Mouse (Mus musculus): ENCODE results near the gene Rfx4. TPM values are rescaled to one million over a fixed set of nuclear protein-coding genes. Genes with fewer than 3 reads are reported as not detected.

Gene Rfx4
- total RNA-seq, 2 experiments from 2014 or later: not detected

- ATAC-seq (replicated peaks; ENCODE audit: low FRiP score, low TSS enrichment, poor library complexity, severe bottlenecking): no peak
Measured at GRCm38 (mm10) chr10:84938094-84938820, 182.4 kb downstream of the Rfx4 start.

DNA sequence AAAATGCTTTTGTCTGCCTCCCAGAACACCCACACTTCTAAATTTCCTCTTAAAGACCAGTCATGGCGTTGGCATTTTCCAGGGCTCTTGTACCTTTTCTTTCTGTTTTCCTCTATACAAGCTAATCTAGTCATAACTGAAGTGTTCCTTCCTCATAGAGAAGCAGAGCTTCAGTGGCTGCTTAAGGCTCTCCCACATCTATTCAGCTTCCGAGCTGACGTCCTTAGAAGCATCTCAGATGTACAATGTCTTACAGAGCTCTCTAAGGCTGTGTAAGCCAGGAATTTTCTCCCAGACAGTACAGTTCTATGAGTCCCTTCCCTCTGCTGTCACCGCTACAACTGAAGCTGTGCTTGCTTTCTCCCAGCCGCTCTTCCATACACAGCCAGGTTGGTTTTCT lies 183.0 kb downstream of the Rfx4 start:
- ATAC-seq (replicated peaks; ENCODE audit: low FRiP score, low TSS enrichment, poor library complexity, severe bottlenecking): no peak

- ATAC-seq (replicated peaks; ENCODE audit: low FRiP score, low TSS enrichment, poor library complexity, severe bottlenecking): no peak
Measured at GRCm38 (mm10) chr10:84940356-84940755, 184.5 kb downstream of the Rfx4 start.

- no peak for ATAC-seq (replicated peaks; ENCODE audit: low FRiP score, low TSS enrichment, poor library complexity, severe bottlenecking)
Measured at GRCm38 (mm10) chr10:84945692-84946091, 189.8 kb downstream of the Rfx4 start.

GRCm38 (mm10) chr10:84948970-84949683 lies 193.3 kb downstream of the Rfx4 start:
- ATAC-seq (replicated peaks; ENCODE audit: low FRiP score, low TSS enrichment, poor library complexity, severe bottlenecking): no peak

DNA sequence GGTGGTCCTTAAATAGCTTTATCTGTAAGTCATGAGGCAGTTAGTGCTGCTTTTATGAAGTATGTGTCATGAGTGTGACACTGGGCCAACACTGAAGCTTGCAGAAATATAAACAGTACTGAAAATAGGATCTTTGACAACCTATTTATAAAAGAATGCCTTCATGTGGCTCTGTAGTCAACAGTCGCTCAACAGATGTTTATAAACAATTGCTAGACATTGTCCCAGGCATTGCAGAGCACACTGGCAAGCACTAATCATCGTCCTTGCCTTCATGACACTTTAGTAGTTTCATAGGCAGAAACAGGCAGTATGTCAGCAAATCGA lies 193.8 kb downstream of the Rfx4 start:
- no peak for ATAC-seq (replicated peaks; ENCODE audit: low FRiP score, low TSS enrichment, poor library complexity, severe bottlenecking)

GRCm38 (mm10) chr10:84950384-84950783 lies 194.5 kb downstream of the Rfx4 start:
- ATAC-seq (replicated peaks; ENCODE audit: low FRiP score, low TSS enrichment, poor library complexity, severe bottlenecking): no peak

- no peak for ATAC-seq (replicated peaks; ENCODE audit: low FRiP score, low TSS enrichment, poor library complexity, severe bottlenecking)
Measured at GRCm38 (mm10) chr10:84954236-84954635, 198.4 kb downstream of the Rfx4 start.

Other genes with a start within 250 kb of the Rfx4 start
- gene Ckap4, start 222.0 kb upstream of the Rfx4 start, total RNA-seq (2014; fragmentation: Nextera tagmentation): 0.44 and 6.0 TPM in 2 replicates
- 1.4 and 3.0 TPM in 2 replicates for gene Ckap4, start 222.0 kb upstream of the Rfx4 start, total RNA-seq (2017)
- 7.1 and 10.1 TPM in 2 replicates for gene Tcp11l2, start 179.4 kb upstream of the Rfx4 start, total RNA-seq (2014; fragmentation: Nextera tagmentation)
- gene Tcp11l2, start 179.4 kb upstream of the Rfx4 start, total RNA-seq (2017): 10.4 and 13.7 TPM in 2 replicates
- 34.2 and 36.6 TPM in 2 replicates for gene Polr3b, start 133.8 kb upstream of the Rfx4 start, total RNA-seq (2014; fragmentation: Nextera tagmentation)
- 63.5 and 82.4 TPM in 2 replicates for gene Polr3b, start 133.8 kb upstream of the Rfx4 start, total RNA-seq (2017)
- 10.4 and 14.1 TPM in 2 replicates for gene Ric8b, start 161.6 kb downstream of the Rfx4 start, total RNA-seq (2014; fragmentation: Nextera tagmentation)
- gene Ric8b, start 161.6 kb downstream of the Rfx4 start, total RNA-seq (2017): 13.7 and 18.3 TPM in 2 replicates

Measured in megakaryocyte-erythroid progenitor cell, adult 5-6 weeks (primary cell).